Mouse (Mus musculus) layer of hippocampus, adult 18-20 months (tissue): ENCODE results near the gene Actl6b. TPM values are rescaled to one million over a fixed set of nuclear protein-coding genes. Genes with fewer than 3 reads are reported as not detected.

ENCODE experiments used
- DNase-seq, 2 experiments: peaks; one replicate each; pipeline ENCODE4 v3.0.0; 2022; ENCODE audit warnings: low spot score in 2 of 2
- total RNA-seq, 2 experiments: library from RNA; stranded (reverse); gene quantifications; 2 replicates each; pipeline ENCODE4 v1.2.3; 2021

Gene Actl6b
- total RNA-seq, 2 experiments from 2014 or later, result 118 to 136 TPM

- DNase-seq, result no peak
These were observed 24.9 kb upstream of the Actl6b start for GRCm38 (mm10) chr5:137528247-137528968.

- DNase-seq, result no peak
These were observed 23.9 kb upstream of the Actl6b start for GRCm38 (mm10) chr5:137529221-137529995.

GRCm38 (mm10) chr5:137530075-137530474 lies 23.2 kb upstream of the Actl6b start:
- no peak for DNase-seq

- peak; percentile 71 to 86 for DNase-seq
These were observed 22.5 kb upstream of the Actl6b start for GRCm38 (mm10) chr5:137530588-137531413.

- DNase-seq, result no peak
These were observed 21.7 kb upstream of the Actl6b start for GRCm38 (mm10) chr5:137531414-137532130.

DNA sequence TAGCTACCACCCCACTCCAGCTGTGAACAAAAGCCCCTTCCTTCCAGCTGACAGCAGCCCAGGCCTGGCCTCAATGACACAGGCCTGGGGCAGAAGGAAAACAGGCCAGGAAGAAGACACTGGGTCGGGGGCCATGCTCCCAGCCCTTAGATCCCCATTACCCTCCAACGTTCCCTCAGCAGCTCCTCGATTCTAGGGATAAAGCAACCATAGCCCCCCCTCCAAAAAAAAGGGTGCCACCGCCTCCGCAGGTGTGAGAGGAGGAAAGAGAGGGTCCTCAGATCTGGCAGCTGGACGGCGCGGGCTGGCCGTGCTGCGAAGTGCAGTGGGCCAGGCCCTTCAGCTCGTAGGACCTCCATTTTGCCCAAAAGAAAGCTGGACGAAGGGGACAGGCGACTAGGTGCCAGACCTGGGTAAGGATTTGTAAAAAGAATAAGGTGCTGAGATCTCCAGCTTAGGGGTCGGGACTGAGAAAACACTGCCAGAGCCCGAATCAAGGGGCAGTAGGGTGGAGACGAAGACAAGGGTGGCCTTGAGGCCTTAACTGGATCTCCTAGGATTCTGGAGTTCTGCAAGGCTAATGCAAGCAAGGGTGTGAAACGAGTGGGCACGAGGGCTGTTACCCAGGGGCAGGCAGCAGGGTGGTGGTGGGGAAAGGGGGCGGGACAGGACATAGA lies 21.0 kb upstream of the Actl6b start:
- DNase-seq, result no peak

DNA sequence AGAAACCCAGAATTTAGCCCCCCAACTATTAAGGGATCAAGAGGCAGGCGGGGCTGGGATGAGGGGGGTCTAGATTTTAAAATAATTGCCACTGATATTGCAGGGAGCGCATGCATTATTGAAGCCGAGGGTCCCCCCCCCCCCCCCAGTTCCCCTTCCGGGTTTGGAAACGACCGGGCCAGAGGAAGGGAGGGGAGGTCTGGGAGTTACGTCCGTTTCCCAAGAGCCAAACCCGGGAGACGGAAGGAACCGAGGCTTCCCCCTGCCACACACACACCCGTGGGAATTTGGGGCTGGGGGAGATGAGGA lies 20.6 kb upstream of the Actl6b start:
- DNase-seq, result no peak

DNA sequence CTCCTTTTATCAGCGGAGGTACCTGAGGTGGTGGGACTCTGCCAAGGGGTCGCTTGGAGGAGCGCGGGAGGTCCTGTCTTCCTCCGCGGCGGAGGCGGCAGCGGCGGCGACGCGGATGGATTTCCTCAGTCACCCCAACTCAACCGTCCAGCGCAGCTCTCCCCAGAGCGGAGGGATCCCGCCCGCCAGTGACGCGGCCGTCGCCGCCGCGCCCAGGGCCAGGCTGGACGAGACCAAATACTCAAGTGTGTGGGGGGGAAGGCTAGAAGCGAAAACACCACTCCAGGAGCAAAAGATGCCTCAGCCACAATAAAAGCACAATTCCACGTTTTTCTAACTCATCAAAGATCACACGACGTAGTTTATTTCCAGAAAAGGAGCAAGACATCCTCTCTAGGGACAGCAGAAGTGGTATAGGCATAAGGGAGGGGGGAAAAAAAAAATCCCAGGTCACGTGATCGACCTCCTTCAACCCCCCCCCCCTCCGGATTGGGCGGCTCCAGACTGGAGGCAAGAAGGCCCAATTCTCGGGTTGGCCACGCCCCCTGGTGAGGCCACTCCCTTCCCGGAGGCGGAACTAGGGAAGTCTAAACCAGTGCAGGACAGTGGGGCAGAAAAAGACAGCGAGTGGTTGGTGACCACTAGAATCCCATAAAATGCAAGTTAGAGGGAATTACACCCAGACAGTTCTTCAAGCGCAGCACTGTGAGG lies 20.0 kb upstream of the Actl6b start, which contains the start of the genes Epo and Gnb2:
Gene Epo, minus strand, starts transcription at position 126 of the 711 bp plus-strand sequence.
Gene Gnb2, minus strand, starts transcription at position 394 of the 711 bp plus-strand sequence.
- peak; percentile 94 to 97 for DNase-seq

DNA sequence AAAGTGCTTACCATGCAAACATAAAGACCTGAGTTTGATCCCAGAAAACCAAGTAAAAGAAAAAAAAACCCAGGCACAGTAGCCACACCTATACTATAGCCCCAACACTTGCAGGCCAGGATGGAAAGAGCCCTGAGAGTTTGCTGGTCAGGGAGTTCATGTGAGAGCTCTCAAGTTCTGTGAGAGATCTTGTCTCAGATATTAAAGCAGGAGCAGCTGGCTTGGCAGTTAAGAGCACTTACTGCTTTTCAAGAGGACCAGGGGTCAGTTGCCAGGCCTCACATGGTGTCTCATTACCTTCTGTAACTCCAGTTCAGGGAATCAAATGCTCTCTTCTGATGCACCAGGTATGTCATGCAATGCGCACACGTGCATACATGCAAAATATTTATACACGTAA lies 18.6 kb upstream of the Actl6b start:
- no peak for DNase-seq

- no peak for DNase-seq
These were observed 18.0 kb upstream of the Actl6b start for GRCm38 (mm10) chr5:137535318-137535717.

- no peak for DNase-seq
These were observed 15.9 kb upstream of the Actl6b start for GRCm38 (mm10) chr5:137537461-137537860.

GRCm38 (mm10) chr5:137539291-137539801 lies 14.0 kb upstream of the Actl6b start:
- no peak for DNase-seq

DNA sequence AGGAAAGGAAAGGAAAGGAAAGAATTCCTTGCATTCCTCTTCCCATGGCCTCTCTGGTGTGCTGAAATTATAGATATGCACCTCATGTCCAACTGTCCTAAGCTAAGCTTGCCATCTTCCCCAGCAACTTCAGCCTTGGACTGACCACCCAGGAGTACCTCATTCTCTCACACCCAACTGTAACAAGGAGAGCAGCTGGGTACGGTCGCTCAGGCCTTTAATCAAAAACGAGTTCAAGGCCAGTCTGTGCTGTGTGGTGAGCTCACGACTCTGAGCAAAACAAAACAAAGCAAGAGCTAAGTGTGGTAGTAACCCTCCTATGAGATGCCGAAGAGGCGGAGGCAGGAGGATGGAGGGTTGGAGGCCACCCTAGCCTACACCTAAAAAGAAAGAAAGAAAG lies 12.3 kb upstream of the Actl6b start:
- no peak for DNase-seq

GRCm38 (mm10) chr5:137541768-137542540 lies 11.4 kb upstream of the Actl6b start:
- DNase-seq, result no peak

DNA sequence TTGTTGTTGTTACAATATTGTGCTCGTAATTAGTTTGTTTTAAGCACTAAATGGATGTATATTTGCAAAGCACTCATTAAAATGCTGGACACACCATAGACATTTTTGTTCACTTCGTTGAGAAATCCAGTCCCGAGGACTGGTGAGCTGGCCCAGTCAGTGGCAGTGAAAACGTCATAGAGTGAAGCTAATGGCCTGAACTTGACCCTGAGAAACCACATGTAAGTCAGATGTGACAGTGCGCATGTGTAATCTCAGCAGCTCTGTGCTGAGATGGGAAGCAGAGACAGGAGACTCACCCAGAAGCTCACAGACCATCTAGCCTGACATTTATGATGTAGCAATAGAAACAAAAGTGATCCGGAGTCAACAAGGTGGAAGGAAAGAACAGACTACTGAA lies 8.4 kb upstream of the Actl6b start:
- DNase-seq, result no peak

GRCm38 (mm10) chr5:137545596-137545995 lies 7.7 kb upstream of the Actl6b start:
- no peak for DNase-seq

DNA sequence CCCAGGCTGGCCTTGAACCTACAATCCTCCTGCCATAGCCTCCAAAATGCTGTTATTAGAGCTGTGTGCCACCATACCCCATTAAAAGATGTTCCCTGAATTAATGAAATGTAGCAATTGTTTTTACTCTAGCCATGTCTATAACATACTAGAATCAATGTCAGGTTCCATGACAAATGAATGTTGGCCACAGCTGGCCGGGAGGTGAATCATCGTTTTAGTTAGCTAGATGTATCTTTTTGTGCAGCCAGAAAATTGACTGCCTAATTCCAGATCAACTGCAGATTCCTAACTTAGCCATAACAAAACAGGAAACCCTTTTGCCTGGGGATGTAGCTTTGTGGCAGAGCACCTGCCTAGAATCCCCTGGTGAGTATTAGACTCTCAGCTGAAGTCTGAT lies 3.5 kb upstream of the Actl6b start:
- DNase-seq, result no peak

GRCm38 (mm10) chr5:137551119-137551518 lies 2.2 kb upstream of the Actl6b start:
- no peak for DNase-seq

GRCm38 (mm10) chr5:137553000-137553399 lies 317 bp upstream of the Actl6b start:
- no peak for DNase-seq
